10 mouse cellular contexts compared by ENCODE assay signal in genomic region chr8:64847650-64848049, GRCm38 (mm10). TPM values are rescaled to one million over a fixed set of nuclear protein-coding genes. Genes with fewer than 3 reads are reported as not detected.
A peak's percentile ranks its signal among the peaks of the same experiment; 100 is the strongest.
DNase-seq lines count a peak whose midpoint lies in the region; ATAC-seq lines count a peak whose summit lies in the region.
"Had no signal": no experiment of that assay in that cellular context is flagged by ENCODE, and none has a peak within 500 bp of the region (broad histone marks: within the 10 kb centered on the region; RNA-seq: fewer than 3 reads in every experiment).

No protein-coding gene starts in this region.

- no peaks in the 10 kb centered on the region for H3K36me3 ChIP-seq in limb, embryonic 11.5 days (ENCODE audit: control insufficient read depth, insufficient read depth, low read length)
- no peaks in the 10 kb centered on the region for H3K36me3 ChIP-seq in limb, embryonic 10.5 days
- no peaks in the 10 kb centered on the region for H3K36me3 ChIP-seq in embryonic facial prominence, embryonic 12.5 days
- no peaks in the 10 kb centered on the region for H3K36me3 ChIP-seq in hindbrain, embryonic 14.5 days (replicated peaks; ENCODE audit: control insufficient read depth, insufficient read depth)
- no peaks in the 10 kb centered on the region for H3K36me3 ChIP-seq in neural tube, embryonic 13.5 days
- H3K36me3 ChIP-seq: liver, embryonic 15.5 days had no signal

- H3K27me3 ChIP-seq in limb, embryonic 11.5 days (ENCODE audit: control insufficient read depth, insufficient read depth, low read length) = no peaks in the 10 kb centered on the region
- H3K27me3 ChIP-seq in limb, embryonic 10.5 days (ENCODE audit: low read depth, poor library complexity, severe bottlenecking) = no peaks in the 10 kb centered on the region
- no peaks in the 10 kb centered on the region for H3K27me3 ChIP-seq in embryonic facial prominence, embryonic 12.5 days
- no peaks in the 10 kb centered on the region for H3K27me3 ChIP-seq in hindbrain, embryonic 14.5 days (ENCODE audit: control insufficient read depth, insufficient read depth, low read length)
- H3K27me3 ChIP-seq in neural tube, embryonic 13.5 days = no peaks in the 10 kb centered on the region

- no peak overlapping the region for H3K9ac ChIP-seq in limb, embryonic 11.5 days (ENCODE audit: low read length)
- H3K9ac ChIP-seq in embryonic facial prominence, embryonic 12.5 days = no peak overlapping the region
- H3K9ac ChIP-seq in hindbrain, embryonic 14.5 days = peak overlapping the region; percentile 93; the same call in 1 of the 2 replicates
- H3K9ac ChIP-seq in neural tube, embryonic 13.5 days = peak overlapping the region; percentile 93
- H3K9ac ChIP-seq: liver, embryonic 15.5 days had no signal

- no peak for ATAC-seq in limb, embryonic 11.5 days (ENCODE audit: insufficient number of reproducible peaks, low FRiP score, low TSS enrichment, low read depth)
- no peak for ATAC-seq in embryonic facial prominence, embryonic 12.5 days (ENCODE audit: insufficient number of reproducible peaks, insufficient read depth, low FRiP score, low TSS enrichment)
- no peak for ATAC-seq in hindbrain, embryonic 14.5 days (ENCODE audit: low FRiP score)
- no peak for ATAC-seq in neural tube, embryonic 13.5 days (ENCODE audit: low read depth)

- H3K4me2 ChIP-seq in limb, embryonic 11.5 days (ENCODE audit: low read depth, severe bottlenecking) = peak overlapping the region; percentile 18; the same call in 1 of the 2 replicates
- peak overlapping the region; percentile 79 for H3K4me2 ChIP-seq in embryonic facial prominence, embryonic 12.5 days (replicated peaks)
- peak overlapping the region; percentile 85 for H3K4me2 ChIP-seq in hindbrain, embryonic 14.5 days (replicated peaks)
- H3K4me2 ChIP-seq in neural tube, embryonic 13.5 days = peak overlapping the region; percentile 72

- peaks cover 8% of the 10 kb centered on the region; the same call in 1 of the 2 replicates for H3K4me1 ChIP-seq in limb, embryonic 11.5 days (ENCODE audit: control insufficient read depth, insufficient read depth, low read length)
- H3K4me1 ChIP-seq in limb, embryonic 10.5 days = peaks cover 24% of the 10 kb centered on the region
- H3K4me1 ChIP-seq in embryonic facial prominence, embryonic 12.5 days = peaks cover 12% of the 10 kb centered on the region
- H3K4me1 ChIP-seq in hindbrain, embryonic 14.5 days (replicated peaks; ENCODE audit: control insufficient read depth, insufficient read depth, low read length) = peaks cover 21% of the 10 kb centered on the region
- peaks cover 55% of the 10 kb centered on the region for H3K4me1 ChIP-seq in neural tube, embryonic 13.5 days (replicated peaks)

- no peak for DNase-seq in limb, embryonic 11.5 days (ENCODE audit: low spot score)
- DNase-seq in limb, embryonic 10.5 days (ENCODE audit: low spot score) = no peak
- no peak for DNase-seq in hindbrain, embryonic 14.5 days (ENCODE audit: low spot score)
- DNase-seq in c-Kit-positive CD71-positive TER-119-positive erythroid progenitor cells, embryonic 14.5 days (ENCODE audit: low spot score) = no peak
- DNase-seq in Muller cell, postnatal 12 days (ENCODE audit: inconsistent ontology term) = no peak
- DNase-seq: heart, adult 2 months; kidney, postnatal 10 days had no signal

- 15% methylated on average over 2 of the region's 2 CpGs for WGBS in limb, embryonic 11.5 days
- 17% methylated on average over 2 of the region's 2 CpGs for WGBS in limb, embryonic 10.5 days
- WGBS in embryonic facial prominence, embryonic 12.5 days = 13% methylated on average over 2 of the region's 2 CpGs
- 8% methylated on average over 2 of the region's 2 CpGs for WGBS in hindbrain, embryonic 14.5 days
- WGBS in neural tube, embryonic 13.5 days = 9% methylated on average over 2 of the region's 2 CpGs

- no peak overlapping the region for H3K27ac ChIP-seq in limb, embryonic 11.5 days (replicated peaks; ENCODE audit: low read depth, low read length)
- H3K27ac ChIP-seq in limb, embryonic 10.5 days = no peak overlapping the region
- no peak overlapping the region for H3K27ac ChIP-seq in embryonic facial prominence, embryonic 12.5 days
- H3K27ac ChIP-seq in hindbrain, embryonic 14.5 days = peak overlapping the region; percentile 9; the same call in 1 of the 2 replicates
- no peak overlapping the region for H3K27ac ChIP-seq in neural tube, embryonic 13.5 days (replicated peaks)
- H3K27ac ChIP-seq: heart, adult 2 months; liver, embryonic 15.5 days had no signal

- H3K9me3 ChIP-seq in limb, embryonic 11.5 days (ENCODE audit: control insufficient read depth, low read length) = no peaks in the 10 kb centered on the region
- no peaks in the 10 kb centered on the region for H3K9me3 ChIP-seq in limb, embryonic 10.5 days (replicated peaks)
- H3K9me3 ChIP-seq in embryonic facial prominence, embryonic 12.5 days = no peaks in the 10 kb centered on the region
- H3K9me3 ChIP-seq in hindbrain, embryonic 14.5 days (ENCODE audit: control insufficient read depth, low read length) = no peaks in the 10 kb centered on the region
- no peaks in the 10 kb centered on the region for H3K9me3 ChIP-seq in neural tube, embryonic 13.5 days
- H3K9me3 ChIP-seq: liver, embryonic 15.5 days had no signal

- no peak overlapping the region for H3K4me3 ChIP-seq in limb, embryonic 11.5 days (ENCODE audit: low read depth, low read length)
- no peak overlapping the region for H3K4me3 ChIP-seq in limb, embryonic 10.5 days
- no peak overlapping the region for H3K4me3 ChIP-seq in embryonic facial prominence, embryonic 12.5 days
- H3K4me3 ChIP-seq in hindbrain, embryonic 14.5 days (replicated peaks; ENCODE audit: low read length) = peak overlapping the region; percentile 97
- H3K4me3 ChIP-seq in neural tube, embryonic 13.5 days = peak overlapping the region; percentile 84
- H3K4me3 ChIP-seq: liver, embryonic 15.5 days had no signal

RNA-seq across cellular contexts. Expression of gene Klhl2, which starts 2.2 kb away (rescaled TPM):
- 10.4 and 12.0 TPM in 2 replicates for polyA plus RNA-seq in limb, embryonic 11.5 days (2014; fragmentation: Nextera tagmentation; extraction: Ambion mirVana)
- 11.0 and 11.7 TPM in 2 replicates for polyA plus RNA-seq in limb, embryonic 10.5 days (2016; fragmentation: Nextera tagmentation; extraction: Ambion mirVana)
- 11.9 and 13.6 TPM in 2 replicates for polyA plus RNA-seq in embryonic facial prominence, embryonic 12.5 days (2016; fragmentation: Nextera tagmentation; extraction: Ambion mirVana)
- 33.8 and 44.8 TPM in 2 replicates for polyA plus RNA-seq in hindbrain, embryonic 14.5 days (2014; fragmentation: Nextera tagmentation; extraction: Ambion mirVana)
- polyA plus RNA-seq in neural tube, embryonic 13.5 days (2015; fragmentation: Nextera tagmentation; extraction: Ambion mirVana) = 32.3 and 32.8 TPM in 2 replicates

Comparison
In these comparisons a context has a peak if more than half of its experiments do, and no peak if none do; other contexts are left out.
1. H3K4me2 ChIP-seq: peak in every context shown above with its lines; median percentile 85 in hindbrain, embryonic 14.5 days; 79 in embryonic facial prominence, embryonic 12.5 days; 72 in neural tube, embryonic 13.5 days; 18 in limb, embryonic 11.5 days.
2. H3K4me3 ChIP-seq: peak in hindbrain, embryonic 14.5 days (single experiment) and neural tube, embryonic 13.5 days (single experiment); none in limb, embryonic 11.5 days (single experiment), limb, embryonic 10.5 days (single experiment) and embryonic facial prominence, embryonic 12.5 days (single experiment).
3. H3K9ac ChIP-seq: peak in hindbrain, embryonic 14.5 days (single experiment) and neural tube, embryonic 13.5 days (single experiment); none in limb, embryonic 11.5 days (single experiment) and embryonic facial prominence, embryonic 12.5 days (single experiment).